Mouse (Mus musculus) heart, postnatal 10 days (tissue): Measurements from ENCODE around the gene Pycard. TPM values are rescaled to one million over a fixed set of nuclear protein-coding genes. Genes with fewer than 3 reads are reported as not detected.
A peak's percentile ranks its signal among the peaks of the same experiment; 100 is the strongest.
"Not testable (repeated sequence)": the region's sequence is repeated elsewhere in the genome, so short reads cannot be mapped to it uniquely, and the experiment has no call there.

ENCODE experiments used
- DNase-seq, 2 experiments: peaks; one replicate each; pipeline ENCODE4 v3.0.0; 2021
- intact Hi-C: fragments of 180-260 bp; cut with DNase I; formaldehyde crosslinking; loops from one replicate; pipeline ENCODE4 v1.15.1; 2025
- total RNA-seq, 2 experiments: library from RNA; stranded (reverse); gene quantifications; 2 replicates each; pipeline ENCODE4 v1.2.3; 2021

The Pycard gene
- total RNA-seq, 2 experiments from 2014 or later: 14.2 to 21.0 TPM

DNA sequence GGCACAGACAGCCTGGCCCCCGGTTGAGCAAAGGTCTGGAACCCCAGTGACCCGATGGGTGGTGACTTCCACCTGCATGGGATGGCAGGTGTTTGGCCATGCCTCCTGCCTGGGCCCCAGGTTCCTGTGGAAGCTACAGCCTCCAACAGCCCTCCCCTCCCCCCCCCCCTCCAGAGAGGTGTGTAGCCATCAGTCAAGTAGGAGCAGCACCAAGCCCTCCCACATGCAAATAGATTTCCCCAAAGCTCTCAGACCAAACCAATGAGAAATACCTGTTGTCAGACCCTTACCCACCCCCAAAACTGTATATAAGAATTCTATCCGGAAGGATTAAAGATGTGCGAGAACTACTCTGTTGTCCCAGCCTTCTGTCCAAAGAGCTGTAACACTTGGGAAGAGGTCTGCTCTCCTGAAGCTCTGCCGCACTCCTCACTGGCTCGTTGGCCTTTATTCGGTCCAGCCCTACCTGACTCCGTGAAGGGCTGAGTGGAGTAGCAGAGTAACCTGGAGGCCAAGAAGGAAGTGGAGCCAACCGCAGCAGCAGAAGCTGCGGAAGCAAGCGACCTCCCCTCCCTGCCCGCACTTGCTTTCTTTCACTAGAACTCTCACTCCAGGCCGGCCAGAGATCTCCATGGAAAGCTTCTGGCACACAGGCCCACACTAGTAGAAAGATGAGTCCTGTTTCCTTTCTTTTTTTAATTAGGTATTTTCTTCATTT, 40.6 kb downstream of the Pycard start:
- intact Hi-C loops: no loop called here
- no peak for DNase-seq

DNA sequence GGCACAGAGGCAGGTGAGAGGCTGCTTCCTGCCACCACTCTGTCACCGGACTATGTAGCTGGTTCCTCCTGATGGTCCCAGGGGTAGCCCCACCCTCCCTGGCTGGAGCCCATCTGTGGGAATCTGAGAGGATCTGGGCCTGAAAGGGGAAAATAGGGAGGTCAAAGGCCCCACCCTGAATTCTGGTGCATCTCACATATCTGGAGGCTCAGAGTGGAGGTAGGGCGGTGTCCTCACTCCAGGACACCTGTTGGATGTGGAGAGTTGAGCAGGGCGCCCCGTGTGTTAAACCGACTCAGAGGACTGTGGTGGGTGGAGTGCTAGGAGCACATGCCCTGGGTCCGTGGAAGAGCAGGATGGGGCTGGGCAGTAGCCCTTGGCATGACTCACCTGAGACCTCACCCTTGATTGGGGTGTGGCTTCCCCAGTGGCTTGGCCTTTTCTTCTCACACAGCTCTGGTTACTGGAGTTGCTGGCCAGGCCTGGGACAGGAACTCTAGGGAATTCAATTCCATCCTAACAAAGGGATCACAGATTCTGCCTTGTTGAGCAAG, 47.1 kb downstream of the Pycard start, which contains the start of gene Prss36:
Prss36 (minus strand) TSS at position 256 of the 554 bp plus-strand sequence.
- no peak for DNase-seq
- intact Hi-C loops: no loop called here

GRCm38 (mm10) chr7:127944614-127945013, 49.1 kb downstream of the Pycard start:
- peak; percentile 53 to 54 for DNase-seq
- intact Hi-C loops: no loop called here

GRCm38 (mm10) chr7:127942097-127942496, 51.6 kb downstream of the Pycard start:
- DNase-seq, intact Hi-C loops: not testable (repeated sequence)

Other genes with a start within 250 kb of the Pycard start
- gene Fbxl19, start 249.3 kb downstream of the Pycard start, total RNA-seq: 1 to 10 TPM; 5.6 to 6.2 TPM
- gene Orai3, start 224.1 kb downstream of the Pycard start, total RNA-seq: 10 to 100 TPM; 18.0 to 20.9 TPM
- gene Setd1a, start 217.2 kb downstream of the Pycard start, total RNA-seq: 10 to 100 TPM; 26.1 to 29.9 TPM
- 1 to 10 TPM; 2.7 to 3.1 TPM for gene Gm49388, start 208.3 kb downstream of the Pycard start, total RNA-seq
- gene Hsd3b7, start 193.3 kb downstream of the Pycard start, total RNA-seq: 10 to 100 TPM; 15.9 to 16.1 TPM
- 10 to 100 TPM; 69.2 to 72.5 TPM for gene Stx4a, start 169.6 kb downstream of the Pycard start, total RNA-seq
- 1 to 10 TPM in 1 of 2 experiments, under 1 TPM in 1; 0.89 to 1.7 TPM for gene Stx1b, start 169.3 kb downstream of the Pycard start, total RNA-seq
- gene Zfp646, start 117.6 kb downstream of the Pycard start, total RNA-seq: 10 to 100 TPM; 23.3 to 23.9 TPM
- 1 to 10 TPM; 5.8 to 8.0 TPM for gene Zfp668, start 117.0 kb downstream of the Pycard start, total RNA-seq
- 1 to 10 TPM in 1 of 2 experiments, under 1 TPM in 1; 0.60 to 1.1 TPM for gene Prss53, start 102.9 kb downstream of the Pycard start, total RNA-seq
- gene Gm21974, start 98.4 kb downstream of the Pycard start, total RNA-seq: not detected
- 10 to 100 TPM; 33.8 to 34.3 TPM for gene Vkorc1, start 98.2 kb downstream of the Pycard start, total RNA-seq
- gene Bckdk, start 89.8 kb downstream of the Pycard start, total RNA-seq: 10 to 100 TPM; 96.6 to 98.5 TPM
- 10 to 100 TPM; 12.7 to 14.6 TPM for gene Kat8, start 81.4 kb downstream of the Pycard start, total RNA-seq
- not detected for gene Prss8, start 63.8 kb downstream of the Pycard start, total RNA-seq
- 1 to 10 TPM; 5.0 to 6.6 TPM for gene Prss36, start 47.1 kb downstream of the Pycard start, total RNA-seq
- 100 to 1,000 TPM; 297 to 307 TPM for gene Fus, start 26.4 kb downstream of the Pycard start, total RNA-seq
- 100 to 1,000 TPM; 144 to 159 TPM for gene Trim72, start 10.1 kb upstream of the Pycard start, total RNA-seq
- gene Itgam, start 68.8 kb upstream of the Pycard start, total RNA-seq: 1 to 10 TPM; 2.5 to 3.9 TPM
- not detected for gene Gm49368, start 68.8 kb upstream of the Pycard start, total RNA-seq
- under 1 TPM; 0.12 to 0.22 TPM for gene Itgax, start 135.7 kb upstream of the Pycard start, total RNA-seq
- not detected for gene Itgad, start 160.5 kb upstream of the Pycard start, total RNA-seq
- gene Cox6a2, start 212.5 kb upstream of the Pycard start, total RNA-seq: 1,000 to 10,000 TPM; 1,342 to 1,375 TPM
- gene Armc5, start 243.5 kb upstream of the Pycard start, total RNA-seq: 10 to 100 TPM; 11.7 to 13.3 TPM
- gene 9130023H24Rik, start 244.2 kb upstream of the Pycard start, total RNA-seq: 1 to 10 TPM; 4.5 to 5.4 TPM